Mouse (Mus musculus) hindbrain, embryonic 10.5 days (tissue): ENCODE data around the gene Fads6. TPM values are rescaled to one million over a fixed set of nuclear protein-coding genes. Genes with fewer than 3 reads are reported as not detected.

Experiments used
- DNase-seq: peaks from one replicate; pipeline ENCODE4 v3.0.0-alpha.2; 2017; ENCODE audit warnings: low spot score
- H3K27ac ChIP-seq: fragments of 300-500 bp; sonication (generic); 2 replicates; pipeline ENCODE4 v1.5.1; 2016; ENCODE audit warnings: mild to moderate bottlenecking, moderate library complexity
- H3K27me3 ChIP-seq: fragments of 300-500 bp; sonication (generic); 2 replicates; pipeline ENCODE4 v1.6.1; 2016; ENCODE audit warnings: mild to moderate bottlenecking; ENCODE audit not compliant: poor library complexity, insufficient read depth, severe bottlenecking
- H3K36me3 ChIP-seq: fragments of 300-500 bp; sonication (generic); 2 replicates; pipeline ENCODE4 v1.6.1; 2016; ENCODE audit warnings: mild to moderate bottlenecking, moderate library complexity
- H3K4me1 ChIP-seq: fragments of 300-500 bp; sonication (generic); replicated peaks from 2 replicates; pipeline ENCODE4 v1.6.1; 2016; ENCODE audit warnings: mild to moderate bottlenecking
- H3K4me3 ChIP-seq: fragments of 300-500 bp; sonication (generic); 2 replicates; pipeline ENCODE4 v1.5.1; 2016; ENCODE audit warnings: mild to moderate bottlenecking, moderate library complexity
- H3K9me3 ChIP-seq: fragments of 300-500 bp; sonication (generic); 2 replicates; pipeline ENCODE4 v1.6.1; 2016; ENCODE audit warnings: mild to moderate bottlenecking, moderate library complexity
- WGBS: fragments of 180-500 bp; shearing (Covaris S2); methylation state at CpG from one replicate; pipeline ENCODE4 v1.1.7; 2016; 5-methylcytosine and 5-hydroxymethylcytosine counted together
- polyA plus RNA-seq: library from polyadenylated mRNA; unstranded; fragments of >200 nt; fragmentation: Nextera tagmentation; extraction: Ambion mirVana; gene quantifications from 2 replicates; pipeline ENCODE4 v1.2.1, GENCODE M21; 2016

The Fads6 gene
- polyA plus RNA-seq, 1 experiment from 2014 or later: 0.27 TPM

DNA sequence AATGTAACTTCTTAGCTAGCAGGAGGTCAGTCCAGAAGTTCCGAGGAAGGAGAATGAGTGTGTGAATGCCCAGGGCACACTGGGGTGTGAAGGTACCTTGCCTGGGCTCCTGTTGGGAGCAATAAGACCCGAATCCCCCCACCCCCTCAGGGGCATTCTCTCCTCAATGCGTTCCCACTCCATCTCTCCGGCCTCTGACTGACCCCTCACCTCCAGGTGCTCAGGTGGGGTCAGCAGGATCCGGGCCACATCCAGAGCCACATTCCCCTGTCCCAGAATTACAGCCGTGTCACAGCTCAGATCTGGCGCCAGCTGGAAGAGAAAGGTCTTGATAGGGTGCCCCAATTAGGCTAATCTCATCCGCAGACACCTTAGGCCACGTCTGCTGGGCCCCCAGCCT, 26.4 kb downstream of the Fads6 start:
- Histone ChIP-seq H3K4me3 (no peak overlapping the region), H3K9me3 (no peaks in the 10 kb centered on the region), H3K27ac (no peak overlapping the region), H3K27me3 (peaks cover 43% of the 10 kb centered on the region), H3K36me3 (peaks cover 27% of the 10 kb centered on the region), H3K4me1 (peaks cover 71% of the 10 kb centered on the region)
- WGBS: 80% methylated on average over 9 of the region's 9 CpGs
- no peak for DNase-seq

- Histone ChIP-seq H3K27ac (0 out of 2 replicates have a peak overlapping the region, but pooled peaks have one; percentile 29), H3K4me1 (peaks cover 71% of the 10 kb centered on the region), H3K9me3 (no peaks in the 10 kb centered on the region), H3K4me3 (0 out of 2 replicates have a peak overlapping the region, but pooled peaks have one; percentile 18), H3K36me3 (peaks cover 27% of the 10 kb centered on the region), H3K27me3 (peaks cover 50% of the 10 kb centered on the region)
- DNase-seq: peak; percentile 86
- 33% methylated on average over 19 of the region's 19 CpGs for WGBS
These were observed 27.2 kb downstream of the Fads6 start for GRCm38 (mm10) chr11:115270148-115270861.

- Histone ChIP-seq H3K4me1 (peaks cover 71% of the 10 kb centered on the region), H3K9me3 (no peaks in the 10 kb centered on the region), H3K27me3 (peaks cover 58% of the 10 kb centered on the region), H3K36me3 (peaks cover 27% of the 10 kb centered on the region), H3K4me3 (no peak overlapping the region), H3K27ac (0 out of 2 replicates have a peak overlapping the region, but pooled peaks have one; percentile 29)
- DNase-seq: no peak
- 88% methylated on average over 27 of the region's 27 CpGs for WGBS
These were observed 28.0 kb downstream of the Fads6 start for GRCm38 (mm10) chr11:115269330-115270066.

DNA sequence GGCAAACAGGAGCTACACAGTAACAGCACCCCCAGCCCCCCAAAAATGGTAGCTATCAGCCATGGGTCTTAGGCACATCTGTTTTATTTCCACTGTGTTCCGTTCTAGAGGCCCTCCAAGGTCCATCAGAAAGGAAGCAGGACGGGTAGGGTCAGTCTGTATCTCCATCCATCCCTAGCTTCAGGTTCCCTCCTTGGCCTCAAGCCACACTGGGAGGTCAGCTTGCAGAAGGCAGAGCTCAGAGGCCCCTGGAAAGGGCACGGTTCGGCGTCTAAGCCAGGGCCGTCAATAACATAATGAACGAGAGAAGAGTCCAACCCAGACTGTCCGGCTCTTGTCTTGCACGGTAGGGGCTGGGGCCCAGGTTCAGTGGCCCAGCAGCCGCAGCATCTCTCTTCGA, 29.5 kb downstream of the Fads6 start:
- Histone ChIP-seq H3K27me3 (peaks cover 74% of the 10 kb centered on the region), H3K36me3 (peaks cover 27% of the 10 kb centered on the region), H3K4me3 (no peak overlapping the region), H3K9me3 (no peaks in the 10 kb centered on the region), H3K4me1 (peaks cover 61% of the 10 kb centered on the region), H3K27ac (no peak overlapping the region)
- no peak for DNase-seq
- WGBS: 74% methylated on average over 11 of the region's 11 CpGs

- H3K9me3 ChIP-seq: no peaks in the 10 kb centered on the region
- peaks cover 81% of the 10 kb centered on the region for H3K27me3 ChIP-seq
- peaks cover 27% of the 10 kb centered on the region for H3K36me3 ChIP-seq
- WGBS: 4% methylated on average over 50 of the region's 50 CpGs
- H3K4me1 ChIP-seq: peaks cover 57% of the 10 kb centered on the region
- peak within 1 kb of the TSS; percentile 51 for H3K4me3 ChIP-seq
- no peak for DNase-seq
- peak within 1 kb of the TSS; percentile 31; the same call in 1 of the 2 replicates for H3K27ac ChIP-seq
These were observed 30.2 kb downstream of the Fads6 start, which contains the start of gene Grin2c for GRCm38 (mm10) chr11:115267061-115267883. Gene Grin2c (minus strand): TSS chr11:115267243.

- no peaks in the 10 kb centered on the region for H3K9me3 ChIP-seq
- peaks cover 89% of the 10 kb centered on the region for H3K27me3 ChIP-seq
- WGBS: under 1% methylated on average over 22 of the region's 22 CpGs
- peaks cover 54% of the 10 kb centered on the region for H3K4me1 ChIP-seq
- peaks cover 18% of the 10 kb centered on the region for H3K36me3 ChIP-seq
- peak overlapping the region; percentile 31; the same call in 1 of the 2 replicates for H3K27ac ChIP-seq
- peak overlapping the region; percentile 51 for H3K4me3 ChIP-seq
- DNase-seq: peak; percentile 43
These were observed 31.1 kb downstream of the Fads6 start for GRCm38 (mm10) chr11:115266400-115266778.

DNA sequence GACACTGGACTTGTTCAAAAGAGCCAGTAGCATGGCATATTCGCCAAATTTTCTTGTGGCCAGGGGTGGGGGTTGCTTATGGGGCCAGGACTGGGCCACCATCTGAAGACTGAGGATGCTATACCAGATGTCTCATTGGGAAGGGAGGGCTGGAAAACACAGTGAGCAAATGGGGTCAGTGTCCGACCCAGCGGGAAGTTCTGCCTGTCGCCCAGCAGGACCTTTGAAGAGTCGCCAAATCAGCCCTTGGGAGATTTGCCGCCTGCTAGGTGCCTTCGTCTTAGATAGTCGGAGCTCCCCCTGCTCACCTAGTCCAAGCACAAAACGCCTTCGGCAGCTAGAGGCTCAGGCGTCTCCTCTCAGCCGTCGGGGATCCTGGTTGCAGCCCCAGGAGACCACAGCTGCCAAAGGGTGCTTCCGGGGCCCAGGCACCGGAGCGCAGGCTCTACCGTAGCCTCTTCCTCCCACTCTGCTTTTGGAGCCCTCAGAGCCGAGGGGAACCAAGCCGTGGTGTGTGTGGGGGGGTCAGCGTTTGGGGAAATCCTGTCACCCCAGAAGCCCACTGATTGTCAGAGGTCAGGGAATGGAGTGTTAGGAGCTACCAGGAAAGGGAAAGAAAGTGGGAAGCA, 31.6 kb downstream of the Fads6 start:
- Histone ChIP-seq H3K9me3 (no peaks in the 10 kb centered on the region), H3K4me3 (peak overlapping the region; percentile 51), H3K27me3 (peaks cover 94% of the 10 kb centered on the region), H3K4me1 (peaks cover 51% of the 10 kb centered on the region), H3K27ac (no peak overlapping the region), H3K36me3 (peaks cover 18% of the 10 kb centered on the region)
- 3% methylated on average over 20 of the region's 20 CpGs for WGBS
- DNase-seq: no peak

- Histone ChIP-seq H3K9me3 (no peaks in the 10 kb centered on the region), H3K27ac (no peak overlapping the region), H3K27me3 (peaks cover 100% of the 10 kb centered on the region), H3K4me3 (peak overlapping the region; percentile 44), H3K36me3 (peaks cover 18% of the 10 kb centered on the region), H3K4me1 (peaks cover 48% of the 10 kb centered on the region)
- peak; percentile 68 for DNase-seq
- WGBS: 6% methylated on average over 39 of the region's 39 CpGs
These were observed 32.4 kb downstream of the Fads6 start for GRCm38 (mm10) chr11:115264862-115265668.

DNA sequence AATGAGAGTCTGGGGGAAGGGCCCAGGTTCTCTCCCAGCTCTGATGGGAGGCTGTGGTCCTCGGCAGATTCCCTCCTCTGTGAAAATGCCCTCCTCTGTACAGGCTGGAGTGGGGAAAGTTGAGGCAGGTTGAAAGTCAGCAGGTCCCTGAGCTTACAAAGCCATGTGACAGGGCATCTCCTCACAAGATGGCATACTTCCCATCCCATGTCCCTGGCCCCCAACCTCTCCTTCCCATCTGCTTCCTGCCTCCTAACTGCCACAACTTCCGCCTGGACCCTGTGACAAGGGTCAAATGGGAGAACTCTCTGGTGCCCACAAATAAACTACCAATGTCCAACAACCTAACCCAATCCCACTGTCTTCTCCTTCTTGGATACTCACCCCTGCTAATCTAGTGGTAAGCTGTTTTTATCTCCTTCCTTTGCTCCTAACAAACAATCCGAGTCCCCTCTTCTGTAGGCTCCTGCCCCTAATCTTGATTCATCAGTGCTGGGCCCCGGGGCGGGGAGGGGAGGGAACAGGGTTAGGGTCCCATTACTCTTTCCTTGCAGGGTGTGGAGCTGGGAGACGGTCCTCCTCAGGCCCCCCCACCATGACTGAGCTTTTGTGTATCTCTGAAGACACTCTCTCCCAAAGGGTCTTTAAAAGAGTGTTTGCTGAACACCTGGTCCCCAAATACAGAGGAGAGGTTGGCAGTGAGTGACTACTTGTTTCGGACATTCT, 33.2 kb downstream of the Fads6 start:
- WGBS: 67% methylated on average over 7 of the region's 7 CpGs
- Histone ChIP-seq H3K27me3 (peaks cover 100% of the 10 kb centered on the region), H3K4me1 (peaks cover 42% of the 10 kb centered on the region), H3K27ac (no peak overlapping the region), H3K4me3 (no peak overlapping the region), H3K9me3 (no peaks in the 10 kb centered on the region), H3K36me3 (peaks cover 14% of the 10 kb centered on the region)
- DNase-seq: no peak

- peaks cover 1% of the 10 kb centered on the region; the same call in 1 of the 2 replicates for H3K36me3 ChIP-seq
- H3K4me3 ChIP-seq: no peak overlapping the region
- no peak overlapping the region for H3K27ac ChIP-seq
- no peaks in the 10 kb centered on the region for H3K9me3 ChIP-seq
- 85% methylated on average over 11 of the region's 11 CpGs for WGBS
- peaks cover 41% of the 10 kb centered on the region for H3K4me1 ChIP-seq
- DNase-seq: no peak
- H3K27me3 ChIP-seq: peaks cover 100% of the 10 kb centered on the region
These were observed 34.5 kb downstream of the Fads6 start for GRCm38 (mm10) chr11:115262954-115263353.

DNA sequence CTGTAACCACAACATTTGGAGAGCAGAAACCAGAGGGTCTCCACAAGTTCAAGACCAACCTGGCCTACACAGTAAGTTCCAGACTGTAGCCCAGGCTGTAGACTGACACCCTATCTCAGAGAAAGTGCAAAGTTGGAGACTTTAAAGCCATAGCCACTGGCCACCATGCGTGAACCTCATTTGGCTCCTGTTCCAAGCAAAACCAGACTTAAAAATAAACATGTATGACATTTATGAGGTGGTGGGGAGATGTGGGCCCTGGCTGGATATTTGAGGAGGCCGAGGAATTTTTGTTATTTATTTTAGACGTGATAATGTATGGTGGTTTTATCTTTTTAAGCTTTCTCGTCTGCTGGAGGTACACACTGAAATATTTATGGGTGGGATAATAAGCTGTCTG, 38.3 kb downstream of the Fads6 start:
- peaks cover 100% of the 10 kb centered on the region for H3K27me3 ChIP-seq
- H3K36me3 ChIP-seq: no peaks in the 10 kb centered on the region
- DNase-seq: no peak
- H3K27ac ChIP-seq: no peak overlapping the region
- H3K4me1 ChIP-seq: peaks cover 10% of the 10 kb centered on the region
- WGBS: 82% methylated on average over 4 of the region's 4 CpGs
- H3K4me3 ChIP-seq: no peak overlapping the region
- H3K9me3 ChIP-seq: no peaks in the 10 kb centered on the region
